Mouse (Mus musculus) granulocyte monocyte progenitor cell, adult 5-6 weeks (primary cell): ENCODE data around the gene Sdr39u1. TPM values are rescaled to one million over a fixed set of nuclear protein-coding genes. Genes with fewer than 3 reads are reported as not detected.
A peak's percentile ranks its signal among the peaks of the same experiment; 100 is the strongest.

Source experiments
- ATAC-seq: replicated peaks from 2 replicates; pipeline ENCODE4 v1.8.0; 2016; ENCODE audit warnings: mild to moderate bottlenecking, moderate TSS enrichment, inconsistent platforms; ENCODE audit not compliant: poor library complexity, severe bottlenecking
- total RNA-seq, 2 experiments: library from RNA; stranded (forward) in 1 of 2; stranded (reverse) in 1 of 2; fragments of 200-712, 200-1000 nt in 1 of 2; fragments of >200 nt in 1 of 2; fragmentation: Nextera tagmentation in 1 of 2; gene quantifications; 2 replicates each; pipeline ENCODE4 v1.2.3; 2014 to 2017

Sdr39u1 gene
- total RNA-seq, 2 experiments from 2014 or later, result 13.5 to 15.3 TPM

DNA sequence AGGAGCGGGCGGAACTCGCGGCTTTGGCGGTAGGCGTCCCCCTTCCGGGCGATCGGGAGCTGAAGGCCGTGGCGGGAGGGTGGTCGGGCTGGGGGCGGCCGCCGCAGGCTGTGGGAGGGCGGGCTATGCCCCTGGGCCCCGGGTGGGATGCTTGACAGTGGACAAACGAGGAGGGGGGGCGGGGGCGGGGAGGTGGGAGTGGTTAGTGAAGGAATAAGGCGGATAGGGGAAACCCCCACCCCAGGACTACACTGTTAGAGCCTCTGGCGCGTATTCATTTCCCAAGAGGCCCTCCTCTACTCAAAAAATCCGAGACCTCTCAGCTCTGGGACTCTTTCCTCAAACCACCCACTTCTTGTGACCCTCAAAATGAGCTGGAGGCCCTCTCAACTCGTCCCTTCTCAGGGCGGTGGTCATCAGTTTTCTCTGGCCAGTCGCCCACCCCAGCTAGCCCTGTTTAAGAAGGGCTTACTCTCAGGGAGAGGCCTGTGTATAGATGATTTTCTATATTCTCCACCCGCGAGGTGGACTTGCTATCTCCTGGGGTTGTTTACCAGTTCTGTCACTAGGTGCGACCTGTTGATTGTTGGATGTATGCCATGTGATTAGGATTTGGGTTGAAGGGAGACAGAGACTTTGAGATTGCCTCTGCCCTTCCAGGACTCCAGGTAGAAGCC is 14.8 kb downstream of the Sdr39u1 start:
- ATAC-seq, result peak; percentile 7; the same call in 1 of the 2 replicates

DNA sequence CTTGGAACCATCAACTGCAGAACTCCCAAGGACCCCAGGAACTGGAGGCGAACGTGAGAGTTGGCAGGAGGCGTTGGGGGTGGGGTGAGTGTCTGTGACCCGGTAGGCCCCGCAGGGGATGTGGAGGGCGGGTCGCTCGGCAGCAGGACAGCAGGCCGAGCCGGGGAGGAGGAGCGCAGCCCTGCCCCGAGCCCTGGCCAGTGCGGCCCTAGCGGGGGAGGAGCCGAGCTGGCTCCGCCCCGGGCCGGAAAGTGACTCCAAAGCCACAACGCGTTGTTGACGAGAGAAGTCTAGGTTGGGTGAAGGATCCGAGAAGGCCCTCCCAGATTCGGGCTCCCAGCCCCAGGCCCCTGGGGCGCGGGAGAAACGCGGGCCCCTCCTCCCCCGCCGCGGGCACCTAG is 15.4 kb downstream of the Sdr39u1 start, which contains the start of gene Khnyn:
Khnyn (plus strand) TSS at position 235 of the 401 bp plus-strand sequence.
- ATAC-seq, result peak; percentile 81

DNA sequence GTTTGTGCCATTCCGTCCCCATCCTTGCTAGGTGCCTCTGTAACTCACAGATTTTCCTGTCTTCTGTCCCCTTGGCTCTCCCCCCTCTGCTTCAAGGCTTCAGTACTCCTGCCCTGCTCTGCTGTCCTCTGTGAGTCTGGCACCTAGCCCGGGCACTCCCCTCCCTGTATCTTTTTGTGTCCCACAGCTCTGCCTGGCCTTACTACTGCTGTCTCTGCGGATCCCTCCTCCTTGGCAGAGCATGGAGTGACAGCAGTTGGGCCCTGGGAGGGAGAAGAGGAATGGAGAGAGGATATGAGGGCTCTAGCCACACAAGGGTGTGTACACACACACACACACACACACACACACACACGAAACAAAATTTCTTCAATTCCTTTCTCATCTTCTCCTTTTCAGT is 15.9 kb downstream of the Sdr39u1 start, which contains the start of gene Cbln3:
Cbln3 (minus strand) TSS at position 227 of the 400 bp plus-strand sequence.
- peak; percentile 9; the same call in 1 of the 2 replicates for ATAC-seq

DNA sequence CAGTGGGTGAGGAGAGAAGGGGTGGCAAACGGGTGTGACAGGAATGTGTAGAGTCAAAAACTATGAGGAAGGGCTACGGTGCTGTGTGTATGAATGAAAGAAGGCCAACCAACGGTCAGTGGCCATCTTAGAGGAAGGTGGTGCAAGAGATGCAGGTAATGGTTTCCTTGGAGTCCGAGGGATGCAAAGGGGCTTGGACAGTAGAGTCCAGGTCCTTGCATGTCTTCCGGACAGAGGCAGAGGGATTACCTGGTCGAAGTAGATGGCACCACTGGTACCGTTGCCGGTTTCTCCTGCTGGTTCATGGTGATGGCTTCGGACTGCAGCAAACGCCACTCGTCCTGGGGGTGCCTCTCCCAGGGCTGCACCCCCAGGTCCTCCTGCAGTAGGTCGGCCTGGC is 16.4 kb downstream of the Sdr39u1 start:
- no peak for ATAC-seq

DNA sequence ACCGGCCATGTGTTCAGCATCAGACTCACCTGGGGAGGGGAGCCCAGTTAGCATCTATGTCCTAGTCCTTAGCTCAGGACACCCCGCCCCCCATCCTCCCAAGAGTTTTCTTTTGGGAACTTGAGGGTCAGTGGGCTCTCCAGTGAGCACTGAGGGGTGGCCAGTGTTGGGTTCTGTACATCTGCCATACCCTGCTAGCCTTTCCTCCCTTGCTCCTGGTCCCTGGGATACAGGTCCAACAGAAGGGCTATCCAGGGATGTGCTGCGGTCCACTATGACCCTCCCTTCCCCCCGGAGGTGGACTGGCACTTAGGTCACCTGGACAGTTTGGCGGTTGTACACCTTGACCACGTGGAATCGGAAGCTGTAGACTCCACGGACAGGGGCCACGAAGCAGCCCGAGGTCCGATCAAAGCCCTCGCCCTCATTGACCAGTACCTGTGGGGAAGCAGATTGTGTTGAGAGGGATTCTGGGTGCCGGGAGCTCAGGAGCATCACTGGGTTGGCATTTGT is 16.9 kb downstream of the Sdr39u1 start:
- ATAC-seq, result no peak

DNA sequence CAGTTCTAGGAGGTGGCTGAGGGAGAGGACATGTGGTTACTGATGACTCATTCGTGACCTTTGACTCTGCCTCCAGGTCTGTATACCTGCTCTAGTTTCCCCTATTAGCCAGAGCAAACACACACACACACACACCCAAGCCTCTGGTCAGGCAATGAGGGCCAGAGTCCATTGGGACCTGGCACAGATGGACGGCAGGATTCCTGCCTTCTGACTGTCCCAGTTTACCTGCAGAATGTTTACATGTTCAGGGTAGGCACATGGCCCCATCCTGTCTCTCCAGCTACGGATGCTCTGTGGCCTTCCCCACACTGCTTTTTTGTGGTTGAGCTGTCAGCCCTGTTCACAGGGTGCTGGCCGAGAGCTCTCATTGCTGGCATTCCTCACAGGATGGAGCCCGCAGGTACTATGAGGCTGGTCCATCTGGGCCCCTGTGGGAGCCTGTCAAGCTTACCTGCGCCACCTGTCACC is 17.9 kb downstream of the Sdr39u1 start:
- ATAC-seq, result no peak

DNA sequence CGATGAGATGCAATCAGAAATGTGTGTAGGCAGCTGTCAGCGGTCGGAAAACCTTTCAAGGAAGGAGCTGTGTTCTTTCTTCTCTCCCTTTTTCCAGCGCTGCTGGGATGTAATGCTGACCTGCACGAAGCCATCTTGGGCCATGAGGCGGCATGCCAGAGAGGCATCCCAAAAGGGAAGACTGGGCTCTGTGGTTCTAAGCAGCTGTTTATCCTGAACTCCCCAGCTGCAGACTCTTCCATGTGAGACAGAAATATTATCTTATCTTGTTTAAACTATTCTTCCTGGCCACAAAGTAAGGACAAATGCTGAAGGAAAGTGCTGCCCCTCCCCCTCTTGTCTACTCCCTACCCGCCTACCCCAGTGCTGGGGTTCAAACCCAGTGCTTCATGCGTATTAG is 19.1 kb downstream of the Sdr39u1 start:
- ATAC-seq, result no peak

DNA sequence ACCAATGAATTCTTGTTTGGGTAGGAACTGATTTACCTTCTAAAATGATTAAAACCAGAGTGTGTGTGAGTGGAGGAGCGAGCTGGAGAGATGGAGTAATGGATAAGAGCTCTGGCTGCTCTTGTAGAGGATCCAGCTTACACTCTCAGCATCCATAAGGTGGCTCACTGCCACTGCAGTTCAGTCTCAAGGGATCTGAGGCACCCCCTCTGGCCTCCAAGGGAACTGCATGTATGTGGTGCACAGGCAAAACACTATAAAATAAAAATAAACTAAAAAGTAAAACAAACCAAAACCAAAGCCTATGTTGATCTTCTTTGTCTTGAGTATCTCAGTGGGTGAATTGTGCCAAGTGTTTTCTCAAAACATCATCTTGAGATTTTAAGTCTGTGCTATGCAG is 20.5 kb downstream of the Sdr39u1 start:
- ATAC-seq, result peak; percentile 85

DNA sequence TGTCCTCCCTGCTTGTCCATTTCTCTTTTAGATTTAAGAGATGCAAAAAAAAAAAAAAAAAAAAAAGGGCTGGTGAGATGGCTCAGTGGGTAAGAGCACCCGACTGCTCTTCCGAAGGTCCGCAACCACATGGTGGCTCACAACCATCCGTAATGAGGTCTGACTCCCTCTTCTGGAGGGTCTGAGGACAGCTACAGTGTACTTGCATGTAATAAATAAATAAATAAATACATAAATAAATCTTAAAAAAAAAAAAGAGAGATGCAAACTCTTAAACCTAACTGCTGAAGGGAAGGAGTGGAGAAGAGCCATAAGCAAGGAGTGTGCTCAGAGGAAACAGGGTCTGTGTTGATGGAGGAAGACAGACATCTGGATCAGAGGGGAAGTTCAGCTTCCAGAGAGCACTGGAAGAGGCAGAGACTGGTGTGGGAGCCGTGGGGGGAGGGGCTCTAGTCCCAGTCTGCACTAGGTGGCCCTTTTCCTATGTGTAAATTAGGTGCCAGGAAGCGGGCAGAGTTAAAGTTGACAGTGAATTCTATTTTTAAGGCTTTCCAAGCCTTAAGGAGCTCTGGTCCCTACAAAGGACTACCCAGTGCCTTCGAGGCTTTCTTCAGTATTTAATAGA is 21.7 kb downstream of the Sdr39u1 start:
- no peak for ATAC-seq

DNA sequence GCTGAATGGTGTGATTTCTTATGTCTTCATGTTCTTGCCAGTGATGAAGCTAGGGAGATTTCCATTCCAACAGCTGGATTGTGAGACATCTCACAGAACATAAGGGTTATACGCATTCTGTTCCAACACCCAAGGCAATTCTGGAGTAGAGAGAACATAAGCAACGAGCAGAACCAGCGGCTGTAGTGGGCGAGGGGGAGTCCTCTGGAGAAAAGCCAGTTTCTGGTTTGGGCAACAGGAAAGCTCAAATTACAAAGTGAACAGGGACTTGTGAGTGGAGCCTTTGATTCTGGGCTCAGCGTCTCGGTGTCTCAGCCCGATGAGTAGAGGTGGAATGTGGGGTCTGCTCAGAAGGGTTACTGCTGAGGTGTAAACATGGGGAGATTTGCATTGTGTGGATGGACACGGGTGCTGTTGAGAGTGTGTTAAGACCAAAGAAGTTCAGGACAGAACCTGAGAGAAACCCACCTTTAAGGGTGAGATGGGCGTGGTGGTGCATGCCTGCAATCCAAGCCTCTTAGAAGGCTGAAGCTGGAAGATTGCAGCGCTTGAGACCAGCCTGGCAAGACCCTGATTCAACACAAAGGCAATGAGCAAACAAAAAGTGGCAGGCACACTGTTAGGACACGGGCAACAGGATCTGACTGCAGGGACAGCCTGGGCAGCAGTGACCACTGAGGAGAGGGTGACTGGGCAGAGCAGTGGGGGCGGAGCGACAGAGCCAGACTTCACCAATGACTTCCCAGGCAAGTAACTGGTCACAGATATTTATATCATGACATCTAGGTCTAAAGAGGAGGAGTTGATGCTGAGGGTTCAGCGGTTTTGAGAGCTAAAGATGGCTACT is 22.4 kb downstream of the Sdr39u1 start:
- ATAC-seq, result no peak

DNA sequence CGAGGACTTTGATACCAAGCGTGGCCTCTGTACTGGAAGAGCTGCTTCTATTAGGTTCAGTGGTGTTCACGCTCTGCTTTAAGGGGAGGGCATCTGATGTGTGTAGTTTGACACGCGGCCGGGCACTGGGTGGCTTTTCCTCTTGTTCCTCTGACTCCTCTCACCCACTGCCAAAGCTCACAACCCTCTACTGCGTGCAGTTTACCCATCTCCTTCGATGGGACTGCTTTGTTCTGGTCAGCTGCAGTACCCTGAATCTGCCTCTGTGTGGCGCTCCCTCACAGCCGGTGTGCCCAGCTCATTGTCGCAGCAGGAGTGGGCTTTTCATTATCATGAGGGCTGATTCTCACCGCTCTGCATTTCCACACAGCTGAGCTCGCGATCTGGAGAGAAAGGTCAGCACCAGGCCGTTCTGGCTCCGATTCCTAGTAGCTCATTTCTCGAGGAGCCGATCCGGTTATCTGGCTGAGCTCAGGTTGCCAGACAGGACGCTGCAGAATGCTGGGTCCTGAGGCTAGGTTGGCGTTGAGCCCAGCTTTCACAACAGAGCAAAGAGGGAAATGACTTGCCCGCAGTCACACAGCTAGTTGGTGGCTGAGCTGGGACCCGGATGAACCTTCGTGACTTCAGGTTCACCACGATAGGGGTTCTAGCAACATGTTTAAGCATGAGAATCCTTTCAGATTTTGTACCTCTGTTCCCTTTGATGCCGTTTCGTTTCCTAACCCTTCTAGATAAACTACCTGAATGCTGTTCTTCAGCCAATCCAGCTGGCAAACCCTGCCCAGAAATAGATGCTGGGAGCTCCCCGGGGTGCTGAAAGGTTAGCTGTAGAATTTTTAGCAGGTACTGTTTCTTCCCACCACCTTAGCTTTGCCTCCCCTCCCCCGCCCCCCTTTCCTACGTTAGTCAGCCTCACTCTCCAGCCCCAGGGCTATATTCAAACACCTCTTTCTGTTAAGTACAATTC is 26.1 kb downstream of the Sdr39u1 start:
- ATAC-seq, result peak; percentile 87

DNA sequence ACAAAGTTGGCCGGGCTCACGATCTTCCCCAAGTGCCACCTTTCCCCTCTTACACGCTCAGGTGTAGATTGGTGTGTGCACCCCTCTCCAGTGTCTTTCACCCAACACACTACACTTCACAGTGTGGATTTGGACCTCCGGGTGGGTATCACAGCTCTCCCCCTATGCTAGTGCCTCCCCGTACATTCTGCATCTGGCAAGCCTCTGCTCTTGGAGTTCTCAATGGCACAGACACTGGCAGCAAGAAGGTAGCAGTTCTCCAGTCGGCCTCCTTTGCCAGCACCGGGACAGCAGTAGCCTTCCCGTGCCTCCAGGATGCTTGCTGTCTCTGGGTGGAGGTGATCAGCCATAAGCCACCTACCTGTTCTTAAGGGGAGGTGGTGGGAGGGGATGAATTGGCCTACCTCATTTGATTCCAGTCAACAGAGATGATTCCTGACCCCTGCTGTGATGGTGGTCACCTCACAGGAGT is 26.8 kb downstream of the Sdr39u1 start:
- ATAC-seq, result no peak

DNA sequence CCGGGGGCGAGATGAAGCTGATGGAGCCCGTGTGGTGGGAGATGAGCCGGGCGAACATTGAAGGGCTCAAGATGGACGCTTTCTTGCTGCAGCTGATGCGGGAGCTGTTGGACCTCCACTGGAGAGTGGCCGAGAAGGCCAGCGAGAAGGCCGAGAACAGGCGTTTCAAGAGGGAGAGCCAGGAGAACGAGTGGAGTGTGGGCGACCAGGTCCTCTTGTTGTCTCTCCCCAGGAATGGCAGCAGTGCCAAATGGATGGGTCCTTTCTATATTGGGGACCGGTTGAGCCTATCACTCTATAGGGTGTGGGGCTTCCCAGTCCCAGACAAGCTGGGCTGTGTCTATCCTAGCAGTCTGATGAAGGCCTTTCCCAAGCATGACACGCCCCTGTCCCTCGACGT is 27.5 kb downstream of the Sdr39u1 start:
- ATAC-seq, result no peak

DNA sequence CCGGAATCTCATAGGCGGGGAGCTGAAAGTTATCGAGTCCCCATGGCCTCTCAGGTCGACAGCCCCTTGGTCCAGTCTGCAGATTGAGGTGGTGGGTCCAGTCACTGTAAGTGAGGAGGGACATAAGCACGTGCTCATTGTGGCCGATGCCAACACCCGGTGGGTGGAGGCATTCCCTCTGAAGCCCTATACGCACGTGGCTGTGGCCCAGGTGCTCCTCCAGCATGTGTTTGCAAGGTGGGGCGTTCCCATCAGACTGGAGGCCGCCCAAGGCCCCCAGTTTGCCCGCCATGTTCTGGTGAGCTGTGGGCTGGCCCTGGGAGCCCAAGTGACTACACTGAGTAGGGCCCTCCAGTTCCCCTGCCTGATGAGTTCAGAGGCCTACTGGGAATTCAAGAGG is 28.1 kb downstream of the Sdr39u1 start:
- ATAC-seq, result no peak

DNA sequence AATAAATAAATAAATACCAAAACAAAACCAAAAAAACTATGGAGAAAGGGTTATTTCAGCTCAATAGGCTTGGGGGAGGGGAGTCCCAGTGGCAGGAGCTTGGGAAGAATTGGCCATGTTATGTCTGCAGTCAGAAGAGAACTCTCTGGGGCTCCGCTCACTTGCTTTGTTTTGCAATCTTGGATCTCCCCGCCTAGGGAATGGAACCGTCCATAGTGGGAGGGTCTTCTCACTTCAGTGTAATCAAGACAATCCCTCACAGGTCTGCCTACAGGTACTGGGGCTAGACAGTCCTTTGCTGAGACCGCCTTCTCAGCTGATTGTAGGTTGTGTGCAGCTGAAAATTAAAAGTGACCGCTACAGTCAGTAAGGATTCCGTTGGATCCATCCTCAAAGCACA is 30.6 kb downstream of the Sdr39u1 start:
- ATAC-seq, result no peak

DNA sequence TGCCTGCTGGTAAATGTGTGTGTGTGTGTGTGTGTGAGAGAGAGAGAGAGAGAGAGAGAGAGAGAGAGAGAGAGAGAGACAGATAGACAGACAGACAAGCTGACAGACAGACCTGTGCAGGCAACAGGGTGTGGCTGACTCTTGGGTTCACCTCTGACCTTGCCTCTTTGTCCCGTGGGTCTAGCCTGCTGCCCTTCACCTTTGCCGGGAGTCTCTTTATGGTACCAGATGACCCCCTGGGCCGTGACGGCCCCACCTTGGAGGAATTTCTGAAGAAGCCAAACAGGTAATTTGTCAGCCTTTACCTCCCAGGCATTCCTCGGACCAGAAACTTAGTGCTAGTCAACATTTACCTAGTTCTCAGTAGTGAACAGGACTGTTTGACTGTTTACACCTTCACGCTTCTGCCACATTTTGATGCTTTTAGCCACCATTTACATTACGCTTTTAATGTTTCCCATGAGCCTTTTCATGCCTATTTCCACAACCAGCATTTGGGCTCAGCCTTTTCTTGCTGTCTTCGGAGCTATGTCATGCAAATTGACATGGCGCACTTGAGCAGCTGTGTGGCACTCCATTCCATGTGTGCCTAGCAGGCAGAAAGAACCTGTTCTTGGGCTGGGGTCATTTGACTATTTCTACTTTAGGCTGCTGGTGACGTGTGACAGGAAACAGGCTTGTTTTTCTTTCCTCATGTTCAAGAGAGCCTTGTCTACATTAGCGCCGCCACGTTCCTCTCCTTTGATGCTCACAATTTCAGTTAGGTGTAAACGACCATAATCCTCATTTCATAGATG is 31.7 kb downstream of the Sdr39u1 start:
- no peak for ATAC-seq

DNA sequence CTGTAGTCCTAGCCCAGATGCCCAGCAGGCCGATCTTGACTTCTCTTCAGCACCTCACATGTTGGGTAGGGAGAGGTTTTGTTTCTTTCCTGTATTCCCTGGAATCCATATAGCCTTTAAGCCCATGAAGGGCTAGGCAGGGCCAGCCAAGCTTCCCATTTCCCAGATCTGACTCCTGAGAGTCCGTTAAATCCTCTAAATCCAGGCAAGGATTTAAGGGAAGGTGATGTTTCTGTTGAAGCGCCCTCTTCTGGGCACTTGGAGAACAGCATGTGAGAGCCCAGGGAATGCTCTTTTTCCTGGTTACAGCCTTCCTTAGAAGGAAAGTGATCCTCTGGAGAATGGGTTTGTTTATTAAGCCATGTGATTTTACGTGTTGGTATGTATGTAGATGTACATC is 33.1 kb downstream of the Sdr39u1 start:
- ATAC-seq, result no peak; the same call in 1 of the 2 replicates

DNA sequence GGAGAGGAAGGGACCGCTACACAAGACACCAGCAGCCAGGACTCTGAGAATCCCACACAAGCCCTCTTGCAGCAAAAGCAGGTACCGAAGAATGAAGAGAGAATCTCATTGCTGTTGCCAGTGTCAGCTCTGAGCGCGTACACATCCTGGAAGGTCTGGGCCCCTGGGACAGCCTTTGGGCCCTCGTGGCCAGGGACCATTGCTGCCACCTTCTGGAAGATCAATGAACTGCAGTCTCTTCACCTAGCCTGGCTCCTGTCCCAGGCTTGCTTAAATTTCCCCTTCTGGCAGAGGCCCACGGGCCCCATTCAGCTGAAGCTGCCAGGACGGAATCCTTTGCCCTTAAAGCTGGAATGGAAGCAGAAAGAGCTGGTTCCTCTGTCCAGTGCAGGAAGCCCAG is 36.3 kb downstream of the Sdr39u1 start:
- peak; percentile 95 for ATAC-seq

DNA sequence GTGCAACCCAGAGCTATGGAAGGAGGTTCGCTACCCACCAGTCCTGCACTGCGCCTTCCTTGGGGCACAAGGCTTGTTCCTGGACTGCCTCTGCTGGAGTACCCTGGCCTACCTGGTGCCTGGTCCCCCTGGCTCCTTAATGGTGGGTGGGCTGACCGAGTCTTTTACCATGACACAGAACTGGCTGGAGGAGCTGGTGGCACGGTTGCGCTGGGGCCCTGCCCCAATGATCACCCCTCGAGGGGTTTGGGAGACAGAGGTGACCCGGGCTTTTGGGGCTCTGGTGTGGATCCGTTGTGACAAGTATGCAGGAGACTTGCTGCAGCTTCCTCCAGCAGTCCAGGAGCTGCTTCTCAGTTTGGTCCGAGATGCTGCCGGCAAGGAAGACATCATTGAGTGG is 37.1 kb downstream of the Sdr39u1 start:
- ATAC-seq, result no peak
